9 mouse cellular contexts compared by ENCODE assay signal in genomic region chr11:100694926-100695325, GRCm38 (mm10). TPM values are rescaled to one million over a fixed set of nuclear protein-coding genes. Genes with fewer than 3 reads are reported as not detected.
DNase-seq lines count a peak whose midpoint lies in the region; ATAC-seq and TF ChIP-seq lines count a peak whose summit lies in the region.
"Had no signal": no experiment of that assay in that cellular context is flagged by ENCODE, and none has a peak within 500 bp of the region (broad histone marks: within the 10 kb centered on the region; RNA-seq: fewer than 3 reads in every experiment).

No protein-coding gene starts in this region.

- no peaks in the 10 kb centered on the region for H3K9me3 ChIP-seq in midbrain, embryonic 10.5 days (replicated peaks)
- H3K9me3 ChIP-seq in midbrain, embryonic 15.5 days = no peaks in the 10 kb centered on the region
- H3K9me3 ChIP-seq in embryonic facial prominence, embryonic 10.5 days = no peaks in the 10 kb centered on the region
- no peaks in the 10 kb centered on the region for H3K9me3 ChIP-seq in intestine, embryonic 16.5 days (ENCODE audit: control insufficient read depth, low read length)
- no peaks in the 10 kb centered on the region for H3K9me3 ChIP-seq in lung, embryonic 14.5 days (ENCODE audit: low read depth, low read length)
- H3K9me3 ChIP-seq: neural tube, embryonic 12.5 days had no signal

- DNase-seq in midbrain, embryonic 10.5 days (ENCODE audit: low spot score) = peak; percentile 79
- peak; percentile 88 for DNase-seq in adrenal gland, adult 18-20 months (ENCODE audit: low spot score in 2 of 2)
- peak; percentile 84 for DNase-seq in embryonic facial prominence, embryonic 10.5 days (ENCODE audit: low spot score)
- DNase-seq in lung, embryonic 14.5 days = peak; percentile 78
- DNase-seq in right cerebral cortex, postnatal 25 days = peak; percentile 68
- no peak for DNase-seq in yolk sac, embryonic 10.5 days (ENCODE audit: low spot score)

- H3K4me2 ChIP-seq in midbrain, embryonic 15.5 days = no peak overlapping the region
- H3K4me2 ChIP-seq in intestine, embryonic 16.5 days (ENCODE audit: low read depth, low read length) = no peak overlapping the region
- no peak overlapping the region for H3K4me2 ChIP-seq in lung, embryonic 14.5 days
- H3K4me2 ChIP-seq: neural tube, embryonic 12.5 days had no signal

- no peaks in the 10 kb centered on the region for H3K36me3 ChIP-seq in midbrain, embryonic 10.5 days
- no peaks in the 10 kb centered on the region for H3K36me3 ChIP-seq in midbrain, embryonic 15.5 days (replicated peaks)
- H3K36me3 ChIP-seq in embryonic facial prominence, embryonic 10.5 days (replicated peaks) = no peaks in the 10 kb centered on the region
- H3K36me3 ChIP-seq in intestine, embryonic 16.5 days (ENCODE audit: control insufficient read depth, insufficient read depth, low read length) = no peaks in the 10 kb centered on the region
- 0 out of 2 replicates have a peak, but pooled peaks cover 4% of the 10 kb centered on the region for H3K36me3 ChIP-seq in lung, embryonic 14.5 days (ENCODE audit: insufficient read depth)
- H3K36me3 ChIP-seq: neural tube, embryonic 12.5 days had no signal

- no peak overlapping the region for H3K9ac ChIP-seq in midbrain, embryonic 15.5 days
- no peak overlapping the region for H3K9ac ChIP-seq in intestine, embryonic 16.5 days (ENCODE audit: low read depth, low read length)
- H3K9ac ChIP-seq in lung, embryonic 14.5 days = no peak overlapping the region
- H3K9ac ChIP-seq: neural tube, embryonic 12.5 days had no signal

- H3K27me3 ChIP-seq in midbrain, embryonic 10.5 days (ENCODE audit: low read depth, poor library complexity, severe bottlenecking) = peaks cover 40% of the 10 kb centered on the region
- H3K27me3 ChIP-seq in midbrain, embryonic 15.5 days (replicated peaks) = peaks cover 26% of the 10 kb centered on the region
- H3K27me3 ChIP-seq in embryonic facial prominence, embryonic 10.5 days (replicated peaks; ENCODE audit: low read depth, poor library complexity, severe bottlenecking) = peaks cover 39% of the 10 kb centered on the region
- H3K27me3 ChIP-seq in intestine, embryonic 16.5 days (replicated peaks; ENCODE audit: control insufficient read depth, insufficient read depth, low read length) = no peaks in the 10 kb centered on the region; the same call in none of the 2 replicates
- H3K27me3 ChIP-seq in lung, embryonic 14.5 days (ENCODE audit: insufficient read depth, low read length) = peaks cover 21% of the 10 kb centered on the region

- H3K4me1 ChIP-seq in midbrain, embryonic 10.5 days = peaks cover 21% of the 10 kb centered on the region
- peaks cover 9% of the 10 kb centered on the region for H3K4me1 ChIP-seq in midbrain, embryonic 15.5 days
- peaks cover 21% of the 10 kb centered on the region for H3K4me1 ChIP-seq in embryonic facial prominence, embryonic 10.5 days
- H3K4me1 ChIP-seq in intestine, embryonic 16.5 days (ENCODE audit: control insufficient read depth, insufficient read depth, low read length) = peaks cover 9% of the 10 kb centered on the region; the same call in 1 of the 2 replicates
- H3K4me1 ChIP-seq in lung, embryonic 14.5 days (ENCODE audit: insufficient read depth) = no peaks in the 10 kb centered on the region

- ATAC-seq in midbrain, embryonic 15.5 days (replicated peaks) = no peak
- 0 out of 2 replicates have a peak, but pooled peaks have one; percentile 21 for ATAC-seq in intestine, embryonic 16.5 days
- no peak for ATAC-seq in lung, embryonic 14.5 days (ENCODE audit: insufficient read depth)

- no peak overlapping the region for H3K27ac ChIP-seq in midbrain, embryonic 10.5 days (replicated peaks)
- no peak overlapping the region for H3K27ac ChIP-seq in midbrain, embryonic 15.5 days
- H3K27ac ChIP-seq in embryonic facial prominence, embryonic 10.5 days (replicated peaks) = no peak overlapping the region
- H3K27ac ChIP-seq in intestine, embryonic 16.5 days (ENCODE audit: low read length) = no peak overlapping the region
- H3K27ac ChIP-seq in lung, embryonic 14.5 days (ENCODE audit: low read depth) = no peak overlapping the region
- H3K27ac ChIP-seq: neural tube, embryonic 12.5 days had no signal

- TF ChIP-seq CTCF in lung, embryonic 14.5 days (IDR thresholded peaks at IDR 0.05; ENCODE audit: low read depth) = peak; percentile 94

- 33% methylated on average over 5 of the region's 5 CpGs for WGBS in midbrain, embryonic 10.5 days
- 37% methylated on average over 5 of the region's 5 CpGs for WGBS in midbrain, embryonic 15.5 days
- 43% methylated on average over 5 of the region's 5 CpGs for WGBS in embryonic facial prominence, embryonic 10.5 days
- 39% methylated on average over 5 of the region's 5 CpGs for WGBS in intestine, embryonic 16.5 days
- 32% methylated on average over 5 of the region's 5 CpGs for WGBS in lung, embryonic 14.5 days

- H3K4me3 ChIP-seq in midbrain, embryonic 10.5 days = no peak overlapping the region
- no peak overlapping the region for H3K4me3 ChIP-seq in midbrain, embryonic 15.5 days
- no peak overlapping the region for H3K4me3 ChIP-seq in embryonic facial prominence, embryonic 10.5 days
- H3K4me3 ChIP-seq in intestine, embryonic 16.5 days (ENCODE audit: low read length) = no peak overlapping the region
- no peak overlapping the region for H3K4me3 ChIP-seq in lung, embryonic 14.5 days (ENCODE audit: low read depth, low read length)
- H3K4me3 ChIP-seq: neural tube, embryonic 12.5 days had no signal

RNA-seq across cellular contexts. Expression of gene Zfp385c, which starts 2.7 kb away (rescaled TPM):
- 0.20 and 0.87 TPM in 2 replicates for polyA plus RNA-seq in midbrain, embryonic 10.5 days (2016; fragmentation: Nextera tagmentation; extraction: Ambion mirVana)
- polyA plus RNA-seq in midbrain, embryonic 15.5 days (2015; fragmentation: Nextera tagmentation; extraction: Ambion mirVana) = 0.70 and 0.99 TPM in 2 replicates
- total RNA-seq in adrenal gland, adult 18-20 months (2021) = under 1 TPM; 0.10 to 0.16 TPM
- polyA plus RNA-seq in embryonic facial prominence, embryonic 10.5 days (2016; fragmentation: Nextera tagmentation; extraction: Ambion mirVana) = 1.2 TPM in 2 replicates
- polyA plus RNA-seq in intestine, embryonic 16.5 days (2015; fragmentation: Nextera tagmentation; extraction: Ambion mirVana) = 0.20 and 0.31 TPM in 2 replicates
- not detected in 2 replicates for polyA plus RNA-seq in lung, embryonic 14.5 days (2014; fragmentation: Nextera tagmentation; extraction: Ambion mirVana)

RNA-seq across cellular contexts. Expression of gene Dhx58, which starts 9.1 kb away (rescaled TPM):
- 2.0 and 3.5 TPM in 2 replicates for polyA plus RNA-seq in midbrain, embryonic 10.5 days (2016; fragmentation: Nextera tagmentation; extraction: Ambion mirVana)
- 3.5 TPM in 2 replicates for polyA plus RNA-seq in midbrain, embryonic 15.5 days (2015; fragmentation: Nextera tagmentation; extraction: Ambion mirVana)
- total RNA-seq in adrenal gland, adult 18-20 months (2021) = 10 to 100 TPM; 33.1 to 33.4 TPM
- 3.3 and 3.6 TPM in 2 replicates for polyA plus RNA-seq in embryonic facial prominence, embryonic 10.5 days (2016; fragmentation: Nextera tagmentation; extraction: Ambion mirVana)
- polyA plus RNA-seq in intestine, embryonic 16.5 days (2015; fragmentation: Nextera tagmentation; extraction: Ambion mirVana) = 3.4 TPM in 2 replicates
- polyA plus RNA-seq in lung, embryonic 14.5 days (2014; fragmentation: Nextera tagmentation; extraction: Ambion mirVana) = 3.1 and 3.3 TPM in 2 replicates

RNA-seq across cellular contexts. Expression of gene Kat2a, which starts 17.3 kb away (rescaled TPM):
- polyA plus RNA-seq in midbrain, embryonic 10.5 days (2016; fragmentation: Nextera tagmentation; extraction: Ambion mirVana) = 66.6 and 72.2 TPM in 2 replicates
- 67.2 and 70.2 TPM in 2 replicates for polyA plus RNA-seq in midbrain, embryonic 15.5 days (2015; fragmentation: Nextera tagmentation; extraction: Ambion mirVana)
- total RNA-seq in adrenal gland, adult 18-20 months (2021) = 10 to 100 TPM; 32.0 to 43.8 TPM
- polyA plus RNA-seq in embryonic facial prominence, embryonic 10.5 days (2016; fragmentation: Nextera tagmentation; extraction: Ambion mirVana) = 72.4 and 80.6 TPM in 2 replicates
- 38.7 and 40.7 TPM in 2 replicates for polyA plus RNA-seq in intestine, embryonic 16.5 days (2015; fragmentation: Nextera tagmentation; extraction: Ambion mirVana)
- 68.9 and 73.6 TPM in 2 replicates for polyA plus RNA-seq in lung, embryonic 14.5 days (2014; fragmentation: Nextera tagmentation; extraction: Ambion mirVana)

RNA-seq across cellular contexts. Expression of gene Hspb9, which starts 18.7 kb away (rescaled TPM):
- polyA plus RNA-seq in midbrain, embryonic 10.5 days (2016; fragmentation: Nextera tagmentation; extraction: Ambion mirVana) = 0.26 and 0.29 TPM in 2 replicates
- polyA plus RNA-seq in midbrain, embryonic 15.5 days (2015; fragmentation: Nextera tagmentation; extraction: Ambion mirVana) = not detected in 2 replicates
- total RNA-seq in adrenal gland, adult 18-20 months (2021) = not detected
- 0.56 TPM in 1 of 2 replicates, not detected in the other for polyA plus RNA-seq in embryonic facial prominence, embryonic 10.5 days (2016; fragmentation: Nextera tagmentation; extraction: Ambion mirVana)
- polyA plus RNA-seq in intestine, embryonic 16.5 days (2015; fragmentation: Nextera tagmentation; extraction: Ambion mirVana) = 0.29 TPM in 1 of 2 replicates, not detected in the other
- polyA plus RNA-seq in lung, embryonic 14.5 days (2014; fragmentation: Nextera tagmentation; extraction: Ambion mirVana) = 0.46 and 0.97 TPM in 2 replicates
- polyA plus RNA-seq: neural tube, embryonic 12.5 days had no signal

RNA-seq across cellular contexts. Expression of gene Rab5c, which starts 43.1 kb away (rescaled TPM):
- polyA plus RNA-seq in midbrain, embryonic 10.5 days (2016; fragmentation: Nextera tagmentation; extraction: Ambion mirVana) = 14.8 and 15.4 TPM in 2 replicates
- 39.3 and 40.9 TPM in 2 replicates for polyA plus RNA-seq in midbrain, embryonic 15.5 days (2015; fragmentation: Nextera tagmentation; extraction: Ambion mirVana)
- 100 to 1,000 TPM; 189 TPM for total RNA-seq in adrenal gland, adult 18-20 months (2021)
- polyA plus RNA-seq in embryonic facial prominence, embryonic 10.5 days (2016; fragmentation: Nextera tagmentation; extraction: Ambion mirVana) = 13.0 and 13.1 TPM in 2 replicates
- polyA plus RNA-seq in intestine, embryonic 16.5 days (2015; fragmentation: Nextera tagmentation; extraction: Ambion mirVana) = 41.1 and 41.6 TPM in 2 replicates
- 49.9 and 51.3 TPM in 2 replicates for polyA plus RNA-seq in lung, embryonic 14.5 days (2014; fragmentation: Nextera tagmentation; extraction: Ambion mirVana)
